Comparison of ENCODE assay signal across 22 mouse cellular contexts in the genomic region with DNA sequence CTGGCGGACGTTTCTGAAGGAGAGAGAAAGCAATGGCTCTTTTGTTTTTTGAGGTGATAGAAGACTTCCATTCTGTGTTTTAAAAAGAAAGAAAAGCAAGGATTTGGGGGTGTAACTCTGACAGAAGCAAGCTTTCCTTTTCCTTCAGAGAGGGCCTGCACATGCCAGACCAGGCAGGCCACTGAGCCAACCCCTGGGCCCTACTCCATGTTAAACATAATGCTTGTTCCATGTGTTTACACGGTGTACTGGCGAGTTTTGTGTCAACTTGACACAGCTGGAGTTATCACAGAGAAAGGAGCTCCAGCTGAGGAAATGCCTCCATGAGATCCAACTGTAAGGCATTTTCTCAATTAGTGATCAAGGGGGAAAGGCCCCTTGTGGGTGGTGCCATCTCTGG. TPM values are rescaled to one million over a fixed set of nuclear protein-coding genes. Genes with fewer than 3 reads are reported as not detected.
"Had no signal": no experiment of that assay in that cellular context is flagged by ENCODE, and none has a peak within 500 bp of the region (broad histone marks: within the 10 kb centered on the region; RNA-seq: fewer than 3 reads in every experiment).

No protein-coding gene starts in this region.

- H3K4me3 ChIP-seq: lung, embryonic 15.5 days; megakaryocyte, embryonic 14.5 days; midbrain, embryonic 13.5 days; midbrain, embryonic 15.5 days; neural tube, embryonic 12.5 days; stomach, embryonic 15.5 days had no signal

- H3K27me3 ChIP-seq: lung, embryonic 15.5 days; midbrain, embryonic 13.5 days; midbrain, embryonic 15.5 days; neural tube, embryonic 12.5 days; stomach, embryonic 15.5 days had no signal

- H3K9ac ChIP-seq: liver, postnatal 0 days; lung, embryonic 15.5 days; midbrain, embryonic 13.5 days; midbrain, embryonic 15.5 days; neural tube, embryonic 12.5 days; stomach, embryonic 15.5 days had no signal

- H3K4me2 ChIP-seq: lung, embryonic 15.5 days; midbrain, embryonic 11.5 days; midbrain, embryonic 13.5 days; midbrain, embryonic 15.5 days; neural tube, embryonic 12.5 days; stomach, embryonic 15.5 days had no signal

- H3K9me3 ChIP-seq: lung, embryonic 15.5 days; megakaryocyte, embryonic 14.5 days; midbrain, embryonic 13.5 days; midbrain, embryonic 15.5 days; neural tube, embryonic 12.5 days; stomach, embryonic 15.5 days had no signal

- H3K27ac ChIP-seq: lung, embryonic 15.5 days; macrophage; midbrain, embryonic 13.5 days; midbrain, embryonic 15.5 days; neural tube, embryonic 12.5 days; stomach, embryonic 15.5 days had no signal

- DNase-seq: liver, postnatal 0 days; lung, adult 2 months; lung, postnatal 14 days; right cerebral cortex, postnatal 14 days; thymus, adult 18-20 months; thymus, postnatal 14 days; thymus, postnatal 36 days had no signal

- ATAC-seq: liver, postnatal 0 days; lung, postnatal 0 days; midbrain, embryonic 13.5 days; midbrain, embryonic 15.5 days had no signal

- H3K36me3 ChIP-seq: stomach, embryonic 15.5 days had no signal

- H3K4me1 ChIP-seq: midbrain, embryonic 13.5 days; midbrain, embryonic 15.5 days; neural tube, embryonic 12.5 days; stomach, embryonic 15.5 days had no signal

RNA-seq across cellular contexts. Expression of gene Gm5678, which starts 39.6 kb away (rescaled TPM):
- total RNA-seq: megakaryocyte progenitor cell, adult 5-6 weeks; midbrain, postnatal 0 days; monocyte, adult 5-6 weeks; neutrophil, adult 5-6 weeks had no signal
- polyA plus RNA-seq: liver, postnatal 0 days; lung, adult 2 months; lung, embryonic 15.5 days; lung, postnatal 0 days; macrophage; midbrain, embryonic 11.5 days; midbrain, embryonic 13.5 days; midbrain, embryonic 15.5 days; midbrain, postnatal 0 days; neural tube, embryonic 12.5 days; neural tube, embryonic 14.5 days; spleen, adult 2 months had no signal
